Mouse (Mus musculus) ES-CJ7 (cell line): ENCODE measurements at regions not wholly inside any gene's neighbourhood (a gene's known extent, or its start where the extent isn't known, plus 50 kb on each side); places are given as distances from the start of the nearest gene placed in this dataset.

ENCODE experiments used
- DNase-seq: peaks from one replicate; pipeline ENCODE4 v3.0.0; 2011; ENCODE audit warnings: low read depth, low spot score

DNA sequence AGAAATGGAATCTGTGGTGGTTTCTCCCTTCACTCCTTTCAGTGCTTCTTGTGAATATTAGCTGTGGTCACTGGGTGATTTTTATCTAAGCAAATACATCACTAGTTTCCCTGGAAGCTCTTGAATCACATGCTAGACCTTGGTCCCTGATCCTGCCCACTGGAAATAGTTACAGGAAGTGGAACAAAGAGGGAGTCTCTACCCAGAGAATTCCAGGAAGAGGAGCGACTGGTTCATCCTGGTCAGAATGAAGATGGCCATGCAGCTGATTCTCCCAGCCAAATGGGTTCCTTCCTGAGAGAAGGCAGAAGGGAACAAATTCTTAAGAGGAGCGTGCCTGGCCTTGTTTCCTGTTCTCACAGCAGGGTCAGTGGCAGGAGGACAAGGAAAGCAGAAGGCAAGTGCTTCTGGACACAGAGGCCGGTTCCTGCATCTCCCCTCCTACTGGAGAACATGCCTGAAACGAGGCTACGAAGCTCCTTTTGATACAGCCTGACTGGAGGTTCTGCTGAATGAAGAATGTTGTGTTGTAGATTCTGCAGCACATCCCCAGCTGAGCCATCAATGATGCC, 264.8 kb upstream of the Sdk2 start:
- no peak for DNase-seq

DNA sequence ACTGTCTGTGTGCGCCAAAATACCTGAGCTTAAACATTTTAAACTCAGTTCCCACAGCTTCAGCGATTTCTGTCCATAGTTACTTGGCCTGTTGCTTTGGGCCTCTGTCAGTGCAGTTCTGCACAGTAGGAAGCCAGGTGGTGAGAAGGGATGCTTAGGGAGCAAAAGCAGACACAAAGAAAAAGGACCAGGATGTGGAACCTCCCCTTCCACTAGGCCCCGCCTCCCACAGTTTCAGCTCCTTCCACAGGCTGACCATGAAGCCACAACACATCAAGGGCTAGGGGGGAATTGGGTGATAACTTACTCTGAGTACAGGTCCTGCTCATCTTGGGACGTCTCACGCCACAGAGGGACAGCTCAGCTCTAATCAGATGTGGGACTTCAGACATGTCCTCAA, 263.5 kb upstream of the Sdk2 start:
- no peak for DNase-seq

GRCm38 (mm10) chr11:114322627-114323026, 255.8 kb upstream of the Sdk2 start:
- DNase-seq = no peak

GRCm38 (mm10) chr11:114321974-114322373, 255.1 kb upstream of the Sdk2 start:
- DNase-seq = no peak

- no peak for DNase-seq
Observed at GRCm38 (mm10) chr11:114321527-114321926, 254.7 kb upstream of the Sdk2 start.

DNA sequence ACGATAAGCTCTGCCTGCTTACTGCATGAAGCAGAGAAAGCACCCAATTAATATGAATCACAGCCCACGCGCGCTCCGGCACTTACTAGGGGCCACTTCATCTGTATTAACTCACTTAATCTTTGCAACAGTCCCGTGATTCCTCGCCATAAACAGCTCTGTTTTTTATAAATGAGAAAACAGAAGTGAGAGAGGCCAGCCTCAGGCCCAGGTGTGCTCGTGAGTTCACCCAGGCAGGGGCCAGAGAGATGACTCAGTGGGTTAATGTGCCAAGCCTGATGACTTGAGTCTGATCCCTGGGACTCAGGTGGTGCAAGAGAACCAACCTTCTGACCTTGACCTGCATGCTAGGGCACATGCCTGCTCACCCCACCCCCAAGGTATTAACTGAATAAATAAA, 248.4 kb upstream of the Sdk2 start:
- DNase-seq = no peak

- DNase-seq = peak; percentile 19
Observed at GRCm38 (mm10) chr11:114313652-114314051, 246.8 kb upstream of the Sdk2 start.

GRCm38 (mm10) chr11:114311640-114312039, 244.8 kb upstream of the Sdk2 start:
- DNase-seq = peak; percentile 69

GRCm38 (mm10) chr11:114303636-114304354, 236.9 kb upstream of the Sdk2 start:
- no peak for DNase-seq

DNA sequence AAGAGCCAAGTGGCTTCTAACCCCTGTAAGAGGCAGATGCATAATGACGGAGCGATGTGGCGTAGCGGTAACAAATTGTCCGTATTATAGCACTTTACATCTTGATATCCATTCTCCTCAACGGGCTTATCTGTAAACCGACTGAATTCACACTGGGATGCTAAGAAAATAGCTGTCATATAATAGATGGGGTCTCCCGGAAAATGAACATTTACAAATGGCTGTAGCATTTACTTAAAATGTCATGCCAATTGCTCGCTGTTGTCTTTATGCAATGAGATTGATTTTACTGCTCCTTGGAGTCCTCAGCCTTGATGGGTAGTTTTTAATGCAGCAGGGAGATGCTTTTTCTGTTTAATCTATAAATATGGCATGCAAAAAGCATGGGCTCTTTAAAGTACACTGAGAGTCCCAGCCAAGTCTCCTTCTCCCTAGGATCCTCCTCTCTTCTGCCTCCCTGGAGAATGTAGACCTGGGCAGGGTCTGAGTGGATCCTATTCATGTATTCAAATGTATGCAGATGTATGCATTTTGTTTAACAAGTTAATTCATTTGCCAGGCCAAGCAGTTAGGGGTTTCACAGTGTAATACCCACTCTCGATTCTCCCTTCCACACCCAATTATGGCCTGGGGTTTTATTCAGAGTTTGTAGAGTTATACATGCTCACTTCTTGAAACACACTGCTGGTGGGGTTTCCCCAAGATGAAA, 233.9 kb upstream of the Sdk2 start:
- DNase-seq = no peak

- DNase-seq = no peak
Observed at GRCm38 (mm10) chr11:114296816-114297334, 230.0 kb upstream of the Sdk2 start.

DNA sequence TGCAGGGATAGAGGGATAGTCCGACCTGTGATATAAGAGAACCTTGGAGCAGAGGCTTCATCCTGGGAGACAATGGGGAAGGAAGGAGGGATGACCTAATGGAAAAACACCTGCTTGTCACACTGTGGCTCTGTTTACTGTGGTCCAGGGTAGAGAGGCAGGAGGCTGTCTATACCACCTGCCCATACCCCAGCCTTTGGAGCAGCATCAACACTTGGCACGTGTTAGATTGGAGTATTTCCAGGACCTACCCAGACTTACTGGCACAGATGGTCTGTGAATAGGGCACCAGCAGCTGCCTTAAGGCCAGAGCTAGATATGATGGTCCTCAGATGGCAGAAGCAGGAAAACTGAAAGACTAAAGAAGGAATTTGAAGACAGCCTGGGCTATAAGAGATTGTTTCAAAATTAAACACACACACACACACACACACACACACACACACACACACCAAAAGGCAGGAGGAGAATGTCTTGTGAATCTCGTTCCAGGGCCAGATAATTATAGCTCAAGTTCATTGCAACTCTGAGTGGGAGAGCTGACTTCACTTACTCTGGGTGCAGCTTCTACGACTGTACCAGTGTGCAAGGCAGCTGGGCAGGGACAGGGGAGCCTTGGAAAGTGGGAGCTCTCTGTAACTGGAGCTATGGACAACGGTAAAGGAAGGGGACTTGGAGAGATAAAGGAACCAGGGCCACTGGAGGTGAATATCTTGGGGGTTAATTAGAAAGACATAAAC, 227.8 kb upstream of the Sdk2 start:
- DNase-seq = no peak

GRCm38 (mm10) chr11:114291258-114291657, 224.4 kb upstream of the Sdk2 start:
- no peak for DNase-seq

DNA sequence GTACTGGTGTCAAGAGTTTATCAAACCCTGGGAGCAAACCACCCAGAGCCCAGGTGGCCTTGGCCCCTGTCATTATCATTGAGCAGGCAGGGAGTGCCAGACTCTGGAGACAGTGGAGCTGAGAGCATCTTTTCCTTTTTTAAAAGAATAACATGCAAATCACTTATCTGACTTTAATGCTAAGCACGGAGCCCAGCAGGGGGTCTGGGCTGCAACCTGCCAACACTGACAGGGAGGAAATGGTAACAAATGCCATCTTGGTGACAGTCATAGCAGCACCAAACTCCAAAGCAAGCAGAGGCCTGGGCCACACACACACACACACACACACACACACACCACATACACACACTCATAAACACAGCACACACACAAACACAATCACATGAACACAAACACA, 223.1 kb upstream of the Sdk2 start:
- no peak for DNase-seq

DNA sequence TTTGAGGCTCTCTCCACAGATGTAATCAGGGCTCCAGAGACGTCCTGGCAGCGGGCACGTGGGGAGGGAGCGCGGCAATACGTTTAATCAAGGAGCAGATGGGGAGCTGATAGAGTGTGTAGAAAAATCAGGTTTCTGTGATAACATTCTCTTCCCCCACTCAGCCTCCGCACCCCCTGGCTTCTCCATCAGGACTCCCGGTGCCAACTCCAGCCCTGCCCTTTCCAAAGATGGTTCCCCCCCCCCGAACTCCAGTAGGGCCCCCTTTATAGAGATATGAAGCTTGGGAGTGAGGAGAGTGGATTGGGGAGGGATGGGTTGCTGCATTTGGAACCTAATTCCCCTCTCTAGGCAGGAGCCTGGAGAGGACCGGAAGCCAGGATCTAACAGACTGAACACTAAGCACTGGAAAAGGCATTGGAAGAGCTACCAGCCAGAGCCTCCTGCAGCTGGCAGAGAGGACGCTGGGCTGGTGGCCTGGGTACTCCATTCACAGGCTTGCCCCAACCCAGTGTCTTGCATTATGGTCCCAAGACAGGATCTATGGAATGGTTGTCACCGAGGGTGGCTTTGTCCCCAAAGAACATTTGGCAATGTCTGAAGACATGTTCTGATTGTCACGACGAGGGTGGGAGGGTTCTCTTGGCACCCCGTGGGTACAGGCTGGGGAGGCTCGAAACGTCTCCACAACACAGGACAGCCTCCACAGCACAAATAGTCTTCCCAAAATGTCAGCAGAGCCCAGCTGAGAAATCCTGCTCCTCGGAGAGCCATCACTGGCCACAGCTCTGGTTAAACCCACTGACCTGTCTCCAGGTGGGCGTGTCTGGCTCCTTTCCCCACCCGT, 218.2 kb upstream of the Sdk2 start:
- DNase-seq = no peak

DNA sequence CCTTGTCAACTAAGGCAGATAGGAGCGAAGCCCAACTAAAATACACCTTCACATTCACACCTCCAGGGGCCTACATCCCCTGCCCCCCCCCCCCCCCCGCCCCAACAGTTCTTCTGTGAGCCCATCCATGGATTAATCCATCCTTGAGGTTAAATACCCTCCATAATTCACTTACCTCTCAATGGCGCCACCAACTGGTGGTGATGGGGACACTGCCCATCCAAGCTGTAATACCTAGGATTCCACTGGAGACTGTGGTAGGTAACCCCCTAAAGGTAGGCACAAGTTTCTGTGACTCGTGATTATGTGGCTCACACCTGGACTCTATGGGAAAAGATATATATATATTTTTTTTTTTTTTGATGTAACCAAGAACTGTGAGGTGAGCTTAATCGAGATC, 216.4 kb upstream of the Sdk2 start:
- DNase-seq = peak; percentile 51

GRCm38 (mm10) chr11:114282566-114282965, 215.7 kb upstream of the Sdk2 start:
- no peak for DNase-seq

GRCm38 (mm10) chr11:114281846-114282245, 215.0 kb upstream of the Sdk2 start:
- peak; percentile 76 for DNase-seq

- DNase-seq = peak; percentile 63
Observed at GRCm38 (mm10) chr11:114281041-114281695, 214.3 kb upstream of the Sdk2 start.

DNA sequence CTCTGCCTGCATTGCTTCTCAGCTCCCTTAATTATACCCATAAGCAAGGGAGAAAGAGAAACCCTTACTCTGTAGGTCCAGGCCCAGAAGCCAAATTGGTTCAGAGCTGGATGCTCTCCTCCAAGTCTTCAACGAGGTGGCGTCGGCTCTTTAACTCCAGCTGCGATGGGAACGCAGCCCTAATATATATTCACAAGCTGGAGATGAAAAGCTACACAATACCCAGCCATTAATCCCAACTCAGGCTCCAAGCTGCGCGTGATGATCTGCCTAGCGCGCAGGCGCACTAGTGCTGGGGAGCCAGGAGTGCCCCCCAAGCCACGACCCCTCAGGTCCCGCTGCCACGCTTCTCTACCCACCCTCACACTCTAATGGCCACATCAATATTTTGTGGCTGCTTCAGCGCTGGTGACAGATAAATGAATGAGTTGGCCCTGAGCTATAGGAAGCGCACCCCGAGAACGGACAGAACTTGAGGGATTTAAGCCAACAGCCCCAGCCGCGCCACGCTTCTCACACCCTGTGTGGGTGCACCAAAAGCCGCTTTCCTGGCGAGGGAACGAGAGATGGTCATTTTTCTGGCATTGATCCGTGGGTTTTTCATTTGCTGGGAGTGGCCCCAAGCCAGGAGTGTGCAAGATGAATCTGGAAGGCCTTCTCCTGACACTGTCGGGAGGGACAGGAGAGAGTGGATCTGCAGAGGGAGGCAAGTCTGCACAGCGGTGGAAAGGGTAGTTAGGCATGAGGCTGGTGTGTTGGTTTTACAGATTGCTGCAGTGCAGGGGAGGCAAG, 210.9 kb upstream of the Sdk2 start:
- no peak for DNase-seq
